Mouse (Mus musculus): ENCODE measurements around the gene Mycbp.

- TF ChIP-seq POLR2A (IDR thresholded peaks at IDR 0.05; ENCODE audit: extremely low read depth, insufficient read depth, low read length) (no peak), CTCF (IDR thresholded peaks at IDR 0.05; ENCODE audit: low read depth, low read length) (no peak)
These were observed 23.3 kb downstream of the Mycbp start for GRCm38 (mm10) chr4:123927961-123928360.
